Mouse (Mus musculus): Measurements from ENCODE around the gene Tatdn3.

DNA sequence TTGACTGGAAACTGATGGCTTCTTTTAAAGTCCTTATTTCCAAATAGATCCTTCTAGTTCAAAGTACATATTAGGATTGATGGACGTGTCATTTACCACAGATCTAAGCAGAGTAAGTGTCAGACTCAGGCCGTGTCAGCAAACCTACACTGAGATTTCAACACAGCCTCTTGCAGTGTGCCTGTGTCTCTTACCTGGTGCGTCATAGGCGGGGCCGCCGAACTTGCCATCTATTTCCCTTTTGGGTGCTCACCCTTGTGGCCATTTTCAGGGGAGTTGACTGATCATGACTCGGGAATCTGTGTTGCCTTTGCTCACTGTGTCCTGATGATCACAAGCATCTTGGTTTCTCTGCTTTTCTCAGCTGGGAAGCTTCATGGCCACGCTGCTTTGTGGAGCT, 20.5 kb upstream of the Tatdn3 start:
- TF ChIP-seq MAX (IDR thresholded peaks at IDR 0.05; ENCODE audit: low read length) (no peak), CTCF (conservative IDR thresholded peaks at IDR 0.05 in 1 of 2, IDR thresholded peaks at IDR 0.05 in 1 of 2; ENCODE audit: low read depth in 2 of 2, low read length in 2 of 2) (no peak), RAD21 (IDR thresholded peaks at IDR 0.05; ENCODE audit: low read depth, low read length) (no peak), POLR2A (IDR thresholded peaks at IDR 0.05; ENCODE audit: low read depth, low read length) (no peak), ZNF384 (IDR thresholded peaks at IDR 0.05; ENCODE audit: low read depth, low read length) (no peak), E2F4 (IDR thresholded peaks at IDR 0.05; ENCODE audit: insufficient replicate concordance, low read depth, low read length) (no peak), EP300 (IDR thresholded peaks at IDR 0.05; ENCODE audit: low read length) (no peak), NELFE (IDR thresholded peaks at IDR 0.05; ENCODE audit: low read depth, low read length) (no peak), MAFK (IDR thresholded peaks at IDR 0.05; ENCODE audit: insufficient replicate concordance, low read length) (no peak), MEF2A (IDR thresholded peaks at IDR 0.05; ENCODE audit: borderline replicate concordance, low read depth, low read length) (no peak), MAZ (IDR thresholded peaks at IDR 0.05; ENCODE audit: low read depth, low read length) (no peak), HCFC1 (IDR thresholded peaks at IDR 0.05; ENCODE audit: low read depth, low read length) (no peak), MYC (IDR thresholded peaks at IDR 0.05; ENCODE audit: low read depth, low read length) (no peak)
